Mouse (Mus musculus) megakaryocyte, embryonic 14.5 days (primary cell): ENCODE measurements around the gene Ahnak2.

Experiments
- FLI1 ChIP-seq: IDR thresholded peaks from 2 replicates; pipeline ENCODE4 v1.6.1; 2012; ENCODE audit warnings: low read length, inconsistent platforms, mixed read lengths
- GATA1 ChIP-seq: IDR thresholded peaks from 3 replicates; pipeline ENCODE4 v1.6.1; 2012; ENCODE audit warnings: mixed read lengths, low read length, inconsistent platforms, borderline replicate concordance

DNA sequence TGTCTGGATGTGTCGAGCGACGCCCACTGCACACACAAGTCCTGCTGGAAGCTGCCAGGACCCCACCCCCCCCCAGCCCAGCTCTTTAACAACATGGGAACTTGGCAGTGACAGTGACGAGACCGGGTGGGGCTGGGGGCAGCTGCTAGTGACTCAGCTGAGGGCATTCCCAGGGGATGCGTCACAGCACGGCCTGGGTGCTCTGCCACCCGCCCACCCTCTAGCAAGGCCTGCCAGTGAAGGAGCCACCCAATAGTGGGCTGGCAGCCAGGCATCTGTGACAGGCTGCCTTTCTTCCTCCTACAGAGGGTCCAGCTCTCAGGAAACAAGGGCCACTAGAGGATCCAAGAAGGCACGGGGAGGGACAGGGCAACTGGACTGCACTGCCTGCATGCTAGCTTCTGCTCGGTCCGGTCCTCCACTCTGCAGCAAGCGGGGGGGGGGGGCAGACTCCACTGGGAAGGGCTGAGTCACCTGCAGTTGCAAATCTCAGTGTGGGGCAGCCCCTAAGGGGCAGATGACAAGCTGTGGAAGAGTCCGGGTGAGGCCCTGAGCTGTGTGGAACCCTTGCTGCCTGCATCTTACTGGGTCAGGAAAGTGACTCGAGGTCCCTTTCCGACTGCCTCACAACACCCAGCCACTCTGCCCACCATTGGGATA is 4.7 kb downstream of the Ahnak2 start:
- TF ChIP-seq GATA1 (no peak), FLI1 (no peak)
